Mouse (Mus musculus): ENCODE results near the gene Atf7. TPM values are rescaled to one million over a fixed set of nuclear protein-coding genes. Genes with fewer than 3 reads are reported as not detected.
"Not testable (repeated sequence)": the region's sequence is repeated elsewhere in the genome, so short reads cannot be mapped to it uniquely, and the experiment has no call there.

Gene Atf7
- total RNA-seq, 2 experiments from 2014 or later = 19.9 to 44.4 TPM

GRCm38 (mm10) chr15:102623121-102623520, 2.1 kb downstream of the Atf7 start:
- no peak for ATAC-seq (replicated peaks; ENCODE audit: low FRiP score, poor library complexity, severe bottlenecking)

- no peak for ATAC-seq (replicated peaks; ENCODE audit: low FRiP score, poor library complexity, severe bottlenecking)
These were observed 2.7 kb downstream of the Atf7 start for GRCm38 (mm10) chr15:102622536-102622935.

GRCm38 (mm10) chr15:102620765-102621164, 4.5 kb downstream of the Atf7 start:
- no peak for ATAC-seq (replicated peaks; ENCODE audit: low FRiP score, poor library complexity, severe bottlenecking)

- ATAC-seq (replicated peaks; ENCODE audit: low FRiP score, poor library complexity, severe bottlenecking) = no peak
These were observed 5.8 kb downstream of the Atf7 start for GRCm38 (mm10) chr15:102619486-102619885.

- no peak for ATAC-seq (replicated peaks; ENCODE audit: low FRiP score, poor library complexity, severe bottlenecking)
These were observed 7.6 kb downstream of the Atf7 start for GRCm38 (mm10) chr15:102617654-102618053.

- ATAC-seq (replicated peaks; ENCODE audit: low FRiP score, poor library complexity, severe bottlenecking) = no peak
These were observed 9.1 kb downstream of the Atf7 start for GRCm38 (mm10) chr15:102616174-102616573.

GRCm38 (mm10) chr15:102614224-102614623, 11.0 kb downstream of the Atf7 start:
- no peak for ATAC-seq (replicated peaks; ENCODE audit: low FRiP score, poor library complexity, severe bottlenecking)

- no peak for ATAC-seq (replicated peaks; ENCODE audit: low FRiP score, poor library complexity, severe bottlenecking)
These were observed 12.3 kb downstream of the Atf7 start for GRCm38 (mm10) chr15:102612966-102613365.

- ATAC-seq (replicated peaks; ENCODE audit: low FRiP score, poor library complexity, severe bottlenecking) = not testable (repeated sequence)
These were observed 16.7 kb downstream of the Atf7 start for GRCm38 (mm10) chr15:102608586-102608985.

GRCm38 (mm10) chr15:102593996-102594656, 31.1 kb downstream of the Atf7 start:
- ATAC-seq (replicated peaks; ENCODE audit: low FRiP score, poor library complexity, severe bottlenecking) = no peak

GRCm38 (mm10) chr15:102592674-102593073, 32.6 kb downstream of the Atf7 start:
- no peak for ATAC-seq (replicated peaks; ENCODE audit: low FRiP score, poor library complexity, severe bottlenecking)

GRCm38 (mm10) chr15:102590567-102590966, 34.7 kb downstream of the Atf7 start:
- ATAC-seq (replicated peaks; ENCODE audit: low FRiP score, poor library complexity, severe bottlenecking) = no peak

- no peak for ATAC-seq (replicated peaks; ENCODE audit: low FRiP score, poor library complexity, severe bottlenecking)
These were observed 35.4 kb downstream of the Atf7 start for GRCm38 (mm10) chr15:102589826-102590225.

- ATAC-seq (replicated peaks; ENCODE audit: low FRiP score, poor library complexity, severe bottlenecking) = no peak
These were observed 39.8 kb downstream of the Atf7 start for GRCm38 (mm10) chr15:102585501-102585900.

- ATAC-seq (replicated peaks; ENCODE audit: low FRiP score, poor library complexity, severe bottlenecking) = no peak
These were observed 41.4 kb downstream of the Atf7 start for GRCm38 (mm10) chr15:102583708-102584383.

GRCm38 (mm10) chr15:102581205-102581604, 44.1 kb downstream of the Atf7 start:
- ATAC-seq (replicated peaks; ENCODE audit: low FRiP score, poor library complexity, severe bottlenecking) = no peak

GRCm38 (mm10) chr15:102578351-102578750, 46.9 kb downstream of the Atf7 start:
- ATAC-seq (replicated peaks; ENCODE audit: low FRiP score, poor library complexity, severe bottlenecking) = no peak

GRCm38 (mm10) chr15:102576972-102577371, 48.3 kb downstream of the Atf7 start:
- no peak for ATAC-seq (replicated peaks; ENCODE audit: low FRiP score, poor library complexity, severe bottlenecking)

- ATAC-seq (replicated peaks; ENCODE audit: low FRiP score, poor library complexity, severe bottlenecking) = no peak
These were observed 53.2 kb downstream of the Atf7 start for GRCm38 (mm10) chr15:102572081-102572480.

GRCm38 (mm10) chr15:102567849-102568248, 57.4 kb downstream of the Atf7 start:
- no peak for ATAC-seq (replicated peaks; ENCODE audit: low FRiP score, poor library complexity, severe bottlenecking)

- no peak for ATAC-seq (replicated peaks; ENCODE audit: low FRiP score, poor library complexity, severe bottlenecking)
These were observed 61.6 kb downstream of the Atf7 start for GRCm38 (mm10) chr15:102563681-102564080.
